Mouse (Mus musculus) heart, postnatal 0 days (tissue): ENCODE results near the gene Mmp15.

Experiments
- CTCF ChIP-seq: IDR thresholded peaks from 2 replicates; pipeline ENCODE4 v1.5.1; 2016; ENCODE audit warnings: antibody characterized with exemption, control low read depth, low read depth
- EP300 ChIP-seq: IDR thresholded peaks from 2 replicates; pipeline ENCODE4 v1.6.1; 2016; ENCODE audit warnings: antibody characterized with exemption, low read depth

DNA sequence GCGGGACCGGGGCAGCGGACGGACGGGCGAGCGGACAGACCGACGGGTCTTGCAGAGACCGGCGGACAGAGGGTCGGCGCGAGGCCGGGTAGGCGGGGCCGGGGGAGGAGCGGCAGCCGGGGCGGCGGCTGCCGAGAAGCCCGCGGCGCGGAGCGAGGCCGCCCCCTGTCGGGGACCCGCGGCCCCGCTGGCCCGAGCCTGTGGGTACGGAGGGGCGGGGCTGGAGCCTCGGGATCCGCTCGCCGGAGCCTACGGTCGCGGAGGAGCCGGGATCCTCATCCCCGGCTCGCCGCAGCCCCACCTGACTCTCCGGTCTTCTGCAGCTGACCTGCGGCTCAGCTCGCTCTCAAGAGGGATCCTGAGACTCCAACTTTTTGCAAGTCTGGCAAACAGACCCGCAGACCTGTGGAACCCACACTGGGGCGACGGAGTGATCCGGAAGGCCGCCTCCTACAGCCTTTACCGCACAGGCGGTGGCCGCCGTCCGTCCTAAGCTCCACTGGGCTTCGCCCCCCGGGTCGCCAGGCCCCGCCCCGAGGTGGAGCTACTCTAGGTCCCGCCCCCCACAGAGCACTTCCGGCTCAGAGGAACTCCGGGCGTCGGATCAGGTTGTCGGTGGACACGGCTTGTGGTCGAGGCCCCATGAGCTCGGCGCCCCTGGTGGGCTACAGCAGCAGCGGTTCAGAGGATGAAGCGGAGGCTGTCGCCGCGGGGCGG lies 20.2 kb upstream of the Mmp15 start, which contains the start of the genes Zfp319 and Usb1:
- TF ChIP-seq CTCF (peak; percentile 61), EP300 (0 out of 2 replicates have a peak, but pooled peaks have one; percentile 65)
